Mouse (Mus musculus): ENCODE results near the gene Cacna1g.

DNA sequence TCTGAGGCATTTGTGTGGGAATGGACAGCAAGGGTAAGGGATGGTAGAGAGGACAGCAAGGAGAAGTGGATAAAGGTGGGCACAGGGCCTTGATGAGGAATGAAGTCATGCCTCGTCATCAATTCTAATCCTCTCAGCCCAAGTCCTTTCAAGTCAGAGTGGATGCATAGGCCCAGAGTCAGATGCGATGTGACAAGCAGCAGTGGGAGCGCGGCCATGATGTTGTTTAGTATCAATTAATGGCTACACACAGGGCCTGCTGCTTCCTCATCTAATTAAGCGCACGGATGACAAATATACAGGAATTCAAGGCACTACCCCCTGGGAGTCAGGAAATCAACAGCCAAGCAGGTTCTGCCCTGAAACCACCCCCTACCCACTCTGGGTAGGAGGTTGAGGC is 33.6 kb downstream of the Cacna1g start:
- TF ChIP-seq POLR2A (IDR thresholded peaks at IDR 0.05; ENCODE audit: control insufficient read depth, extremely low read depth, insufficient read depth, low read length, poor library complexity): no peak
- TF ChIP-seq CTCF (IDR thresholded peaks at IDR 0.05; ENCODE audit: borderline replicate concordance, control insufficient read depth, extremely low read depth, insufficient read depth, low read length, poor library complexity): no peak

All from thymus, adult 2 months (tissue).